Mouse (Mus musculus) inflammation-experienced regulatory T-cells, adult 6 months (primary cell): Measurements from ENCODE around the gene Gm7173. TPM values are rescaled to one million over a fixed set of nuclear protein-coding genes. Genes with fewer than 3 reads are reported as not detected.

Experiments used
- ATAC-seq: one replicate; pipeline ENCODE4 v1.8.0; 2017
- polyA plus RNA-seq, 3 experiments: library from polyadenylated mRNA; unstranded; fragments of 100-300 nt; shearing (Covaris generic); gene quantifications; one replicate each; pipeline ENCODE4 v1.2.1; 2017

The Gm7173 gene
- not detected for polyA plus RNA-seq

DNA sequence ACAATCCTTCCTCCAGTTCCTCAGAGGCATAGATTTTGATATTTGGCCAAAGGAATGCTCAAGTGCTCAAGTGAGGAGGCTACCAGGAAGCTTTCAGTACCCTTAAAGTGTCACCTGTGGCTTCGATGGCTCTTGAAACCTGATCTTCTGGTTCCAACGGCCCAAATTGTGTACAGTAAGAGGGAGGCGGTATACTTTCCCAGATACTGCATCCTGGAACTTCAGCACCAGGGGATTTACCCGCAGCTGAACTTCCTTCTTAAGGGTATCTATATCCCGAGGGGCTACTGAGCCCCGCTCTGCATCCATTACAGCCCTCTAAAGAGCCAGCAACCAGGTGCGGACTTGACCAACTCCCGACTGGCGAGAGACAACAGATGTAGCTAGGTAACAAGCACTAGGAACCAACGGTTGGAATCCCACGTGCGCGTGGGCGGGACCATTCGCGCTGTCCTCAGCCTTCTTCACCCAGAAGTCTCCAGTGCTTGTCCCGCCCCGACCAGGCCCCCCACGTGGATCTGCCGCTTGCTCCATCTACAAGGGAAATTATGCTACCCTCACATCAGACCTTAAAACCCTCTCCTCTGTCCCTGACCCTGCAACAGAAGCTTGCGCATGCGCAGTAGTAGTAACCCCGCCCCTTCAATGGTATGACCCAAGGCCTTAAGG is at the start of gene Gm7173:
Gene Gm7173 (minus strand): TSS at position 309 of the 669 bp plus-strand sequence.
- no peak for ATAC-seq

DNA sequence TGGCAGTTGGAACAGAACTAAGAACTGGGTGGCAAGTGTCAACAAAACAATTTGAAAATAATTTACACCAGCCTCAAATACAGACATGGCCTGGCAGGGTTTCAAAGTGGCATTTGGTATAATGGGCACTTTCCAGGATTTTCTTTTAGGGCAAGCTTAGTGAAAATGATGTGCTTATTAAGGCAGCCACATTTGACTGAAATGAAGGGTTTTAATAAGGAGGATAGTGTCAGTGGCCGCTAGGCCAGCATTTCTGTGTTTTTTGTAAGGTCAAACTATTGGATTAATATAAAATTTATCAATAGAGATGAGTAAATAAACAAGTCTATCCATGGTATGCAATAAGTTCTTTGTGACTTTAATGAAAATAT is 546 bp upstream of the Gm7173 start:
- ATAC-seq: no peak

DNA sequence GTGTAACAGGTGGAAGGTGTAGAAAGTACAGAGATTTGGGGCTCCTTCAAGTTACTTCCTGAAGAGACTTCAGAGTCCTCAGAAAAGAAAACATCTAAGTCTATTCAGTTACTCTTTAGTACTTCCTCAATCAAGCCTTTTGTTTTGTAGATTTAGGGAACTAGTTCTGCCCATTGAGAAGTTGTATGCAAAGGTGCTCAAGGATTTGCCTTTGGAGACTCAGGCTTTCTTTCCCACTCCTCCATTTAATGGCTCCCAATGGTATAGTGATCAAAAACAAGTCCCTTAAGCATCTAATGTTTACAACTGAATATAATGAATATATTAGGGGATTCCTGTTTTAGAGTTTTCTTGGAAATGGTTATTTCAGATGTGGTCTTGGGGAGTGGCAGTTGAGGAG is 200.3 kb downstream of the Gm7173 start:
- no peak for ATAC-seq

Other genes starting within 250 kb of the Gm7173 start
- not detected for gene Mageb16, start 154.2 kb upstream of the Gm7173 start, polyA plus RNA-seq